Mouse (Mus musculus): Measurements from ENCODE around the gene Tbc1d30.

DNA sequence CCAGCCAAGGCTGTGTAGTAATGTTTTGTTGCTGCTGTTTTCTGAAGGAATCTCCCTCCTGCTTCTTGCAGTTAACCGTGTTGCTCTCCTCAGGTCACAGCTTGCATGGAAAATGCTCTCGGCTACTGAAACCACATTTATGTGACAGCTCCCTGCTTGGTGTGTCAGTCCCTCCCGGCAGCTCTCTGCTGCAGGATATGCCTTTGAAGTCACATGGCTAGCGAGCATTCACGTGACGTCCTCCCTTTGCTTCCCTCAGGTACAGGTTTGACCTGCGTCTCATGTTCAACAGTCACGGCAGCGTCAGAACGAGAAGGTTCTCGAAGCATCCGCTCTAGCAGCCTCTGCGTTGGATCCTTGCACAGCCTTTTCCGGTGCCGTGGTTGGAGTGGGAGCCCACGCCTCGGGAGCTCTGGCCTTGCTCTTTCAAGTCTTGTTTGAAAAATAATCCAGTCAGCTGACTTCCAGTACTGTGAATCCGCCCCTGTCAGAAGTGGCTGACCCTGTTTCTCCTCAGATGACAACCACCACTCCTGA, 43.8 kb upstream of the Tbc1d30 start:
- no peak for TF ChIP-seq FLI1 (IDR thresholded peaks at IDR 0.05; ENCODE audit: low read length)
- TF ChIP-seq GATA1 (IDR thresholded peaks at IDR 0.05; ENCODE audit: borderline replicate concordance, low read length): no peak
